Mouse (Mus musculus) CH12.LX (cell line): ENCODE data around the gene Sema6d. TPM values are rescaled to one million over a fixed set of nuclear protein-coding genes. Genes with fewer than 3 reads are reported as not detected.

Experiments
- DNase-seq: peaks from one replicate; pipeline ENCODE4 v3.0.0-alpha.2; 2013; ENCODE audit errors: extremely low read depth
- H3K27ac ChIP-seq: 2 replicates; pipeline ENCODE4 v1.5.1; 2012; ENCODE audit warnings: low read depth, mild to moderate bottlenecking, control low read depth, moderate library complexity; ENCODE audit not compliant: insufficient read depth
- H3K27me3 ChIP-seq: replicated peaks from 2 replicates; pipeline ENCODE3; 2012; ENCODE audit warnings: inconsistent platforms
- H3K36me3 ChIP-seq, 2 experiments: replicated peaks in 1 of 2; 2 replicates each; pipeline versions ENCODE3 to v1.6.1; 2012; ENCODE audit warnings: inconsistent platforms in 1 of 2, low read length in 1 of 2, mild to moderate bottlenecking in 1 of 2, mixed read lengths in 1 of 2, moderate library complexity in 1 of 2; ENCODE audit not compliant: control insufficient read depth in 1 of 2, insufficient read depth in 1 of 2
- H3K4me1 ChIP-seq, 2 experiments: 2 replicates each; pipeline ENCODE4 v1.6.1; 2012; ENCODE audit warnings: inconsistent platforms in 1 of 2, moderate library complexity in 1 of 2; ENCODE audit not compliant: insufficient read depth in 2 of 2, control insufficient read depth in 1 of 2
- H3K4me2 ChIP-seq: 2 replicates; pipeline ENCODE4 v1.6.1; 2012; ENCODE audit warnings: low read depth, mild to moderate bottlenecking, control low read depth; ENCODE audit not compliant: poor library complexity, insufficient read depth, severe bottlenecking
- H3K4me3 ChIP-seq, 3 experiments: fragments of 150-350 bp in 1 of 3; sonication (generic) in 1 of 3; replicated peaks in 1 of 3; 2 replicates each; pipeline versions ENCODE3 to v1.5.1; 2011 to 2012; ENCODE audit warnings: low read depth in 2 of 3, low read length in 2 of 3, mild to moderate bottlenecking in 2 of 3, moderate library complexity in 2 of 3, control low read depth in 1 of 3, improper control_type of control experiment in 1 of 3, inconsistent platforms in 1 of 3, mixed read lengths in 1 of 3; ENCODE audit not compliant: poor library complexity in 1 of 3
- H3K79me2 ChIP-seq: replicated peaks from 2 replicates; pipeline ENCODE4 v1.6.1; 2012; ENCODE audit warnings: mild to moderate bottlenecking, moderate library complexity; ENCODE audit not compliant: control insufficient read depth, poor library complexity, insufficient read depth, severe bottlenecking; ENCODE audit errors: extremely low read depth
- H3K9ac ChIP-seq: 2 replicates; pipeline ENCODE4 v1.6.1; 2012; ENCODE audit warnings: low read depth, mild to moderate bottlenecking, control low read depth, moderate library complexity; ENCODE audit not compliant: insufficient read depth
- H3K9me3 ChIP-seq: replicated peaks from 2 replicates; pipeline ENCODE3; 2012; ENCODE audit warnings: low read length, inconsistent platforms, mixed read lengths
- BHLHE40 ChIP-seq: IDR thresholded peaks from 2 replicates; pipeline ENCODE4 v1.6.1; 2011; ENCODE audit warnings: mild to moderate bottlenecking, low read depth, low read length, improper control_type of control experiment
- CHD2 ChIP-seq: IDR thresholded peaks from 2 replicates; pipeline ENCODE4 v1.6.1; 2011; ENCODE audit warnings: low read length, improper control_type of control experiment
- ELF1 ChIP-seq: IDR thresholded peaks from 2 replicates; pipeline ENCODE4 v1.6.1; 2014; ENCODE audit warnings: low read depth, mild to moderate bottlenecking, inconsistent platforms, low read length, improper control_type of control experiment
- ETS1 ChIP-seq: conservative IDR thresholded peaks from 2 replicates; pipeline ENCODE4 v1.6.1; 2012; ENCODE audit warnings: low read depth, mild to moderate bottlenecking, inconsistent platforms, low read length, improper control_type of control experiment, moderate library complexity
- GABPA ChIP-seq: IDR thresholded peaks from 2 replicates; pipeline ENCODE4 v1.6.1; 2012; ENCODE audit warnings: low read depth, low read length, improper control_type of control experiment, inconsistent platforms; ENCODE audit not compliant: insufficient replicate concordance
- MAZ ChIP-seq: IDR thresholded peaks from 2 replicates; pipeline ENCODE4 v1.6.1; 2012; ENCODE audit warnings: low read depth, mild to moderate bottlenecking, inconsistent platforms, low read length, improper control_type of control experiment, moderate library complexity
- PAX5 ChIP-seq: IDR thresholded peaks from 2 replicates; pipeline ENCODE4 v1.6.1; 2012; ENCODE audit warnings: low read length, inconsistent platforms, mixed read lengths
- SMC3 ChIP-seq: IDR thresholded peaks from 2 replicates; pipeline ENCODE4 v1.6.1; 2011; ENCODE audit warnings: low read depth, low read length, improper control_type of control experiment
- ZC3H11A ChIP-seq: IDR thresholded peaks from 2 replicates; pipeline ENCODE4 v1.6.1; 2012; ENCODE audit warnings: low read depth, mild to moderate bottlenecking, inconsistent platforms, low read length, improper control_type of control experiment
- ZKSCAN1 ChIP-seq: IDR thresholded peaks from 2 replicates; pipeline ENCODE4 v1.6.1; 2012; ENCODE audit warnings: low read depth, inconsistent platforms, low read length, improper control_type of control experiment, borderline replicate concordance
- ZMIZ1 ChIP-seq: IDR thresholded peaks from 2 replicates; pipeline ENCODE4 v1.6.1; 2012; ENCODE audit warnings: low read depth, mild to moderate bottlenecking, inconsistent platforms, low read length, improper control_type of control experiment
- dilution Hi-C: fragments of 300-500 bp; cut with MboI; formaldehyde crosslinking; loops from 2 replicates; pipeline ENCODE4 v1.14.3; 2020; ENCODE audit warnings: low sequenced_read_pairs; ENCODE audit not compliant: extremely low pct_unique_long_range_greater_than_20kb, extremely low pct_ligation_motif_present
- in situ Hi-C: fragments of 300-500 bp; cut with MboI; formaldehyde crosslinking; loops from 3 replicates; pipeline ENCODE4 v1.14.3; 2019; ENCODE audit warnings: low sequenced_read_pairs, low pct_ligation_motif_present, low pct_unique_long_range_greater_than_20kb, mixed read lengths
- polyA plus RNA-seq: library from polyadenylated mRNA; unstranded; fragments of >175 nt; gene quantifications from 2 replicates; pipeline ENCODE4 v1.2.1, GENCODE M21; 2012; ENCODE audit warnings: low read depth; ENCODE audit not compliant: insufficient read length
- total RNA-seq, 2 experiments: library from RNA; depleted of rRNA; stranded (reverse); fragments of 300-350 nt in 1 of 2; fragments of >200 nt in 1 of 2; gene quantifications; 2 replicates each; pipeline ENCODE4 v1.2.3; 2012 to 2014

Gene Sema6d
- total and polyA plus RNA-seq, 3 experiments = not detected

DNA sequence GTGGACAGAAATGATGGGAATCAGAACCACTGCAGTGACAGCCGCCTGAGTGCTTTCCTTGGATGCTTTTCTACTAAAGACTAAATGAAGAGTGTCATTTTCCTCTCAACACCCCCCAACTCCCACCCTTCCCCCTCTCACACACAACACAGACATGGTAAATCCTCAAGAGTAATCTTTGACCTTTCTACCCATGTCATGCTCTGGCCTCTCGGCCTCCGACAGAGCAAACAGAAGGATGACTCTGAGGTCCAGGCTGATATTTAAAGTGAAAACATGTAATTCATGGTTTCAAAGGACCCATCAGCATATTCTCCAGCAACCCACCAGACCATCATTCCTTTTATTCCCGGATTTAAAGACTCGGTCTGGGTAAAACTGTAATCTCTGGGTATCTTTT lies 518.2 kb downstream of the Sema6d start:
- H3K4me3 ChIP-seq = no peak overlapping the region
- TF ChIP-seq BHLHE40 (no peak), GABPA (no peak), ELF1 (no peak), PAX5 (no peak), ZMIZ1 (no peak), CHD2 (no peak)
- TF ChIP-seq, all 38 proteins: peak for 0
- no peak overlapping the region for H3K27ac ChIP-seq
- H3K9ac ChIP-seq = no peak overlapping the region
- H3K36me3 ChIP-seq = no peaks in the 10 kb centered on the region
- DNase-seq = no peak
- H3K27me3 ChIP-seq = no peaks in the 10 kb centered on the region
- no peaks in the 10 kb centered on the region for H3K4me1 ChIP-seq
- peaks cover 67% of the 10 kb centered on the region for H3K9me3 ChIP-seq
- dilution Hi-C loops = no loop called here
- H3K4me2 ChIP-seq = no peak overlapping the region
- in situ Hi-C loops = no loop called here
- no peaks in the 10 kb centered on the region for H3K79me2 ChIP-seq

DNA sequence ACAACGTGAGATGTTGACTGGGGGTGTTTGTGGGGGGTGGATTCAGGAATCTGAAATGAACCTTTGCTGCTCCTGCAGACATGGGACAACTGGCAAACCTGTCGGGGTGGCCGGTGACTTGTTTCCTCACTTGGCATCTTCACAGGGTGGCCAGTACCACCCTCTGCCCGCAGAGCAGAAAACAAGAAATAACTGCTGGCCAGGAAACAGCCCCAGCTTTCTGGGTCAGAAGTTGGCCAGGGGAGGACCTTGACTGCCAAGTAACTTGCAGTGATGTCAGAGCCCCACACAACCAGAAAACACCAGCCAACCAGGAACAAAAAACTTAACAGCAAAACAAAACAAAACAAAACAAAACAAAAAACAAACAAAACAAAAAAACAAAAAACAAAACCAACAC lies 518.8 kb downstream of the Sema6d start:
- Histone ChIP-seq H3K4me1 (no peaks in the 10 kb centered on the region), H3K4me2 (no peak overlapping the region), H3K9me3 (peaks cover 67% of the 10 kb centered on the region), H3K27me3 (no peaks in the 10 kb centered on the region), H3K36me3 (no peaks in the 10 kb centered on the region), H3K27ac (no peak overlapping the region), H3K9ac (no peak overlapping the region), H3K4me3 (no peak overlapping the region), H3K79me2 (no peaks in the 10 kb centered on the region)
- dilution Hi-C loops (no loop called here), in situ Hi-C loops (no loop called here)
- DNase-seq = no peak
- no peak for TF ChIP-seq SMC3
- TF ChIP-seq MAZ = no peak
- TF ChIP-seq CHD2 = no peak
- TF ChIP-seq GABPA = no peak
- TF ChIP-seq ZKSCAN1 = no peak
- TF ChIP-seq ZC3H11A = no peak
- TF ChIP-seq BHLHE40 = no peak

DNA sequence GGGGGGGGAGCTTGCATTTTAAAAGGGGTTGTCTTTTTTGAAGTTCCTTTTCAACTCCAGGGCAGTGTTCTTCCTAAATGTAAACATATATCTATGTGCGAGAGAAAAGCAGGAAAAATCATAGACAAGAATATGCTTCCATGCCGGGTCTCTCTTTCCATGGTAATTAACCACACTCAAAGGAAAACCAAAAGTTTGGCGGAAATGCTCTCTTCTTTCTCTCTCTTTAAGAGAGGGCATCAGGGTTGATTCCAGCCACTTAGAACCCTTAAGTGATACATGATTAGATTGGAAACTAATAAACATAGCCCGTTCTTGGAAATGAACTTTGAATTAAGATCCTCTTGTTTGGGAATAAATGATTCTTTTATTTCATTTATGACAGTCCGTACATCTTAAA lies 519.2 kb downstream of the Sema6d start:
- in situ Hi-C loops = no loop called here

More for the DNA sequence above, 519.2 kb downstream of the Sema6d start:
- Histone ChIP-seq H3K79me2 (no peaks in the 10 kb centered on the region), H3K4me3 (no peak overlapping the region), H3K36me3 (no peaks in the 10 kb centered on the region), H3K9ac (no peak overlapping the region), H3K27me3 (no peaks in the 10 kb centered on the region), H3K4me2 (no peak overlapping the region), H3K27ac (no peak overlapping the region), H3K4me1 (no peaks in the 10 kb centered on the region), H3K9me3 (peaks cover 69% of the 10 kb centered on the region)
- DNase-seq = no peak
- dilution Hi-C loops = no loop called here
- no peak for TF ChIP-seq ELF1
- TF ChIP-seq ETS1 = no peak
